Mouse (Mus musculus) olfactory bulb, adult 2 months (tissue): Measurements from ENCODE around the gene A930002H24Rik.

Source experiments
- CTCF ChIP-seq: fragments of 200-500 bp; IDR thresholded peaks from 2 replicates; pipeline ENCODE4 v1.5.1; 2012; ENCODE audit warnings: low read depth, mild to moderate bottlenecking, low read length, moderate library complexity; ENCODE audit not compliant: insufficient read depth
- POLR2A ChIP-seq: fragments of 200-500 bp; IDR thresholded peaks from 2 replicates; pipeline ENCODE4 v1.6.1; 2012; ENCODE audit warnings: mild to moderate bottlenecking, low read depth, low read length, moderate library complexity; ENCODE audit not compliant: insufficient read depth

DNA sequence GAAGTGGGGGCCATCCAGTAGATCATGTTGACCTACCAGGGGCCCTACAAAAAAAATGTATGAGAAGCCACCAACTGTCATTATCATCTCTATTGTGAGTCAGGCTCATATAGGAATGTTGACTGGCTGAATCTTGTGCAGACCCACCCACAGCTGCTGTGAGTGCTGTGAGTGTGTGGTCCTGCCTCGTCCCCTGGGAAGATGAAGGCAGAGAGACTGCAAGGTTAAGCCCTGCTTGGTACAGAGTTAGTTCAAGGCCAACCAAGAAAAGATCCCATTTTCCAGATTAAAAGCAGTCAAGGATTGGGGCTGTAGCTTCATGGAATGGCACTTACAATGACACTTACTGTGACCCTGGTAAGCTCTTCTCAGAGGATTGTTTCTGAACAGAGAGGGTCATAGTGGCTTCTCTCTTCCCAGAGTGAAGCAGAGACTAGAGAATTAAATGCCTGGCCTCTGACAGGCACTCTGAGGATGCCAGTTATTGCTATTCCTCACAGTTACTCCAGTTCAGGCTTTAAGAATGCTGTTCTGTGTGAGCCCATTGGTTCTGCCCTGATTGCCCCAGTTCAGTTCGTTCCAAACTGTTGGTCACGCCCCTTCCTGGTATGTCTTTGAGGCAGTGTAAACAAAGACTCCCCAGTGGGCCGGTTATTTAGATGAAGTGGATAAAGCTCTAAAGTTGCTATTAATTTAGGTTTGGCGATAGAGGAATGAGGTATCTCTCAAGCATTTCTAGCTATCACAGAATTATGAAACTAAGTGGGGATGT lies 34.8 kb downstream of the A930002H24Rik start:
- TF ChIP-seq POLR2A = no peak
- no peak for TF ChIP-seq CTCF
